Mouse (Mus musculus): ENCODE data around the gene C1rl. TPM values are rescaled to one million over a fixed set of nuclear protein-coding genes. Genes with fewer than 3 reads are reported as not detected.

C1rl gene
- polyA plus RNA-seq, 1 experiment: 0.89 TPM

DNA sequence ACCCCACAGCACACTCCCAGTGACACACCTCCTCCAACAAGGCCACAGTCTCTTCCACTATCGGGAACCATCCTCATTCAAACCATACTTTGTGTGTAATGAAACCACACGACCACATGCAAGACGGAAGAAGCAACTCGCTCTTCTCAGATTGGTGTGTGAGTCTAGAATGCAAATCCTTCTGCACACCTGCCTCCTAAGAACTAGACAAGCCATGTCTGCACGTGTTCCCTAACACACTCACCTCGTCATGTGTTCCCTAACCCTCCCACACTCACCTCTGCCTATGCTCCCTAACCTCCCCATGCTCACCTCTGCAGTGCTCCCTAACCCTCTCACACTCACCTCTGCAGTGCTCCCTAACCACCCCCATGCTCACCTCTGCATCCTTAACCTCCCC, 1.5 kb upstream of the C1rl start:
- Histone ChIP-seq H3K27me3 (ENCODE audit: control insufficient read depth, insufficient read depth, low read length) (no peaks in the 10 kb centered on the region), H3K27ac (ENCODE audit: control insufficient read depth, insufficient read depth, low read depth, low read length) (no peak overlapping the region), H3K36me3 (ENCODE audit: control insufficient read depth, insufficient read depth, low read length) (no peaks in the 10 kb centered on the region), H3K4me3 (ENCODE audit: control insufficient read depth, low read depth, low read length) (no peak overlapping the region), H3K4me1 (ENCODE audit: control insufficient read depth, insufficient read depth, low read length) (peaks cover 4% of the 10 kb centered on the region)
- TF ChIP-seq POLR2A (IDR thresholded peaks at IDR 0.05; ENCODE audit: control insufficient read depth, low read depth, low read length) (no peak), CTCF (IDR thresholded peaks at IDR 0.05; ENCODE audit: control insufficient read depth, insufficient read depth, insufficient replicate concordance, low read depth, low read length) (no peak)

DNA sequence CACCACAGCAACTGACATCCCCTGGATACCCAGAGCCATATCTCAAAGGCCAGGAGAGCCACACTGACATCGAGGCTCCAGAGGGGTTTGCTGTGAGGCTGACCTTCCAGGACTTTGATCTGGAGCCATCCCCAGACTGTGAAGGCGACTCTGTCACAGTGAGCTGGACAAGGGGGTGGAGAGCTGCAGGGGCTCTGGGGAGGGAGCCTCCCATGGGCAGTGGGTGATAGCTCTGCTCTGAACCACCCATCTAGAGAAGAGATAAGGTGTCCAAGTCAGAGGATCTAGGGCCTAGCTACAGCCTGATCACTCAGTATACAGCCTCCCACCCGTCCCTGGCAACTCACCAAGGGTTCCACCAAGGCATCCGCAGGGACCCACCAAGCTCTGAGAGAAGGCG, 973 bp downstream of the C1rl start:
- H3K36me3 ChIP-seq (ENCODE audit: control insufficient read depth, insufficient read depth, low read length): no peaks in the 10 kb centered on the region
- no peaks in the 10 kb centered on the region for H3K27me3 ChIP-seq (ENCODE audit: control insufficient read depth, insufficient read depth, low read length)
- TF ChIP-seq POLR2A (IDR thresholded peaks at IDR 0.05; ENCODE audit: control insufficient read depth, low read depth, low read length): no peak
- no peak for TF ChIP-seq CTCF (IDR thresholded peaks at IDR 0.05; ENCODE audit: control insufficient read depth, insufficient read depth, insufficient replicate concordance, low read depth, low read length)
- H3K4me3 ChIP-seq (ENCODE audit: control insufficient read depth, low read depth, low read length): no peak overlapping the region
- H3K27ac ChIP-seq (ENCODE audit: control insufficient read depth, insufficient read depth, low read depth, low read length): no peak overlapping the region
- peaks cover 4% of the 10 kb centered on the region for H3K4me1 ChIP-seq (ENCODE audit: control insufficient read depth, insufficient read depth, low read length)

DNA sequence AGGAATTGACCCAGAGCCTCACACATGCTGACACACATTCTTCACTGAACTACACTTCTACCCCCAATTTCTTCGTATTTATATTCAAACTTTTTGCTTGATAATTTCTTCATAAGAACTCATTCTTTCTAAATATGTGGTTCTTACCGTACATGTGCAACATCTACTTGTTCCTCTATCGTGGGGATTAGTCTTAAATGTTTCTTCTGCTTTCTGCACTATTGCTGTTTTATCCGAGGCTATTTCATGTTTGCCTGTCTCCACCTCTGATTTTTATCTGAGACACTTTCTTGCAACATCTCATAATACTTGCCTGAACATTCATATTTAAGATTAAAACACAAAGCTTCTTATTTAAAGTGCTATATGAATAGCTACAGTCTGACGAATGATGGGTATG, 3.1 kb downstream of the C1rl start:
- H3K4me1 ChIP-seq (ENCODE audit: control insufficient read depth, insufficient read depth, low read length): peaks cover 4% of the 10 kb centered on the region
- TF ChIP-seq CTCF (IDR thresholded peaks at IDR 0.05; ENCODE audit: control insufficient read depth, insufficient read depth, insufficient replicate concordance, low read depth, low read length) (no peak), POLR2A (IDR thresholded peaks at IDR 0.05; ENCODE audit: control insufficient read depth, low read depth, low read length) (no peak)
- H3K4me3 ChIP-seq (ENCODE audit: control insufficient read depth, low read depth, low read length): no peak overlapping the region
- H3K36me3 ChIP-seq (ENCODE audit: control insufficient read depth, insufficient read depth, low read length): no peaks in the 10 kb centered on the region
- H3K27me3 ChIP-seq (ENCODE audit: control insufficient read depth, insufficient read depth, low read length): no peaks in the 10 kb centered on the region
- H3K27ac ChIP-seq (ENCODE audit: control insufficient read depth, insufficient read depth, low read depth, low read length): no peak overlapping the region

- H3K4me1 ChIP-seq (ENCODE audit: control insufficient read depth, insufficient read depth, low read length): no peaks in the 10 kb centered on the region
- no peaks in the 10 kb centered on the region for H3K27me3 ChIP-seq (ENCODE audit: control insufficient read depth, insufficient read depth, low read length)
- H3K27ac ChIP-seq (ENCODE audit: control insufficient read depth, insufficient read depth, low read depth, low read length): no peak overlapping the region
- H3K4me3 ChIP-seq (ENCODE audit: control insufficient read depth, low read depth, low read length): no peak overlapping the region
- TF ChIP-seq CTCF (IDR thresholded peaks at IDR 0.05; ENCODE audit: control insufficient read depth, insufficient read depth, insufficient replicate concordance, low read depth, low read length): no peak
- no peak for TF ChIP-seq POLR2A (IDR thresholded peaks at IDR 0.05; ENCODE audit: control insufficient read depth, low read depth, low read length)
- H3K36me3 ChIP-seq (ENCODE audit: control insufficient read depth, insufficient read depth, low read length): no peaks in the 10 kb centered on the region
Measured at GRCm38 (mm10) chr6:124499914-124500566, 7.1 kb downstream of the C1rl start.

GRCm38 (mm10) chr6:124501473-124501872, 8.6 kb downstream of the C1rl start:
- Histone ChIP-seq H3K27me3 (ENCODE audit: control insufficient read depth, insufficient read depth, low read length) (no peaks in the 10 kb centered on the region), H3K4me3 (ENCODE audit: control insufficient read depth, low read depth, low read length) (no peak overlapping the region), H3K36me3 (ENCODE audit: control insufficient read depth, insufficient read depth, low read length) (no peaks in the 10 kb centered on the region), H3K27ac (ENCODE audit: control insufficient read depth, insufficient read depth, low read depth, low read length) (peak overlapping the region; percentile 37), H3K4me1 (ENCODE audit: control insufficient read depth, insufficient read depth, low read length) (no peaks in the 10 kb centered on the region)
- TF ChIP-seq CTCF (IDR thresholded peaks at IDR 0.05; ENCODE audit: control insufficient read depth, insufficient read depth, insufficient replicate concordance, low read depth, low read length) (no peak), POLR2A (IDR thresholded peaks at IDR 0.05; ENCODE audit: control insufficient read depth, low read depth, low read length) (no peak)

GRCm38 (mm10) chr6:124502021-124502420, 9.1 kb downstream of the C1rl start:
- Histone ChIP-seq H3K27ac (ENCODE audit: control insufficient read depth, insufficient read depth, low read depth, low read length) (peak overlapping the region; percentile 37), H3K4me3 (ENCODE audit: control insufficient read depth, low read depth, low read length) (no peak overlapping the region), H3K4me1 (ENCODE audit: control insufficient read depth, insufficient read depth, low read length) (no peaks in the 10 kb centered on the region), H3K27me3 (ENCODE audit: control insufficient read depth, insufficient read depth, low read length) (no peaks in the 10 kb centered on the region), H3K36me3 (ENCODE audit: control insufficient read depth, insufficient read depth, low read length) (no peaks in the 10 kb centered on the region)
- TF ChIP-seq CTCF (IDR thresholded peaks at IDR 0.05; ENCODE audit: control insufficient read depth, insufficient read depth, insufficient replicate concordance, low read depth, low read length) (no peak), POLR2A (IDR thresholded peaks at IDR 0.05; ENCODE audit: control insufficient read depth, low read depth, low read length) (no peak)

GRCm38 (mm10) chr6:124505028-124505427, 12.1 kb downstream of the C1rl start:
- H3K36me3 ChIP-seq (ENCODE audit: control insufficient read depth, insufficient read depth, low read length): no peaks in the 10 kb centered on the region
- TF ChIP-seq POLR2A (IDR thresholded peaks at IDR 0.05; ENCODE audit: control insufficient read depth, low read depth, low read length) (no peak), CTCF (IDR thresholded peaks at IDR 0.05; ENCODE audit: control insufficient read depth, insufficient read depth, insufficient replicate concordance, low read depth, low read length) (no peak)
- no peaks in the 10 kb centered on the region; the same call in 1 of the 2 replicates for H3K4me1 ChIP-seq (ENCODE audit: control insufficient read depth, insufficient read depth, low read length)
- H3K27ac ChIP-seq (ENCODE audit: control insufficient read depth, insufficient read depth, low read depth, low read length): no peak overlapping the region
- H3K27me3 ChIP-seq (ENCODE audit: control insufficient read depth, insufficient read depth, low read length): no peaks in the 10 kb centered on the region
- H3K4me3 ChIP-seq (ENCODE audit: control insufficient read depth, low read depth, low read length): no peak overlapping the region

All from testis, adult 2 months (tissue).